Mouse (Mus musculus): Measurements from ENCODE around the gene Ptpn5.

Gene Ptpn5

DNA sequence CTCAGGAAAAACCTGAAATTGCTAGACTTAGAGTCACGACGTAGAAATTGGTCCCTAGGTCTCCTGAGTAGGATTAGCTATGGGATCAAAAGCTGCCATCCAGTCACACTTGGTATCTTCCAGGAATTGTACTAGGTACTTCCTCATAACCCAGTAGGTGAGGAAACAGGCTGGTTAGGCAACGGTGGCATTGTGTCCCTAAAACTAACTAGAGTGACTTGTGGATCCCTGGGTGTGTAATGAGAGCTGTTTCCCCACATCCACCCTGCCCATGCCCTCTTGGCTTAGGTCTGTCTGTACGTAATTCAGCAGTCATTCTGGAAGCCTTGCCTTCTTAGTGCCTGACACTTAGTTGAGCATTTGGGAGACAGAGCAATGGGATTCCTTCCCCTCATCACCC lies 77.2 kb downstream of the Ptpn5 start:
- DNase-seq (ENCODE audit: low spot score in 2 of 2): no peak

DNA sequence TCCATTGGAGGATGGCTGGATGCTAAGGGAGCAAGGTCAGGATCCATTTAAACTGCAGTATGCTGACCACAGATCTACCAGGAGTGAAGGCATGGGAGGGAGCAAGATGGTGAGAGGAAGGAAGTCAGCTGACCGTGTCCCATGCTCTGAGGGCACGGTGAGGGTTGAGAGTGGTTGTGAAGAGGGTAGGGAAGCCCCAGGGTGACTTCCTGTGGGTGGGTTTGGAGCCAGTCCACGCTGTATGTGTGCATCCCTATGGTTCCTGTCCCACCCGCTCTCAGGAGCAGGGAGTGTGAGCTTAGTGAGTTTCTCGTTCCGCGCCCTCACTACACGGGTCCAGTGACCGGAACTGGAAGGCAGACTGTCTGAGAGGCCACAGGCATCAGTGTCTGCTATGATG lies 77.7 kb downstream of the Ptpn5 start:
- no peak for DNase-seq (ENCODE audit: low spot score in 2 of 2)

DNA sequence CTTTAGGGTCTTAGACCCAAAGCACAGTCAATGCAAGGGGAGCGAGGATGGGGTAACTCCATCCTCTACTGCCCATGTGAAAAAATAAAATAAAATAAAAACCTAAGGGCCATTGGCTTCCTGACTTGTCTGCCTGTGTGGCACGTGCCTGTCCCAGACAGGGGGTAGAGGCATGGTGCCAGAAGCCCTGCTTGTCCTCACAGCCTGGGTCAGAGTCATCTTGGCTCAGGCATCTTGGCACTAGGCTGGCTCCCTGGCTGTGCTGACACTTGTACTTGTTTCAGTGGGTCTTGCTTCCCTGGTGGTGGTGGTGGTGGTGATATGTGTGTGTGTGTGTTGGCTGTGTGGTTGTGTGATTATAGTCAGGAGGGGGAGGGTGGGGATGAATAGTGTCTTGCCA lies 78.8 kb downstream of the Ptpn5 start:
- no peak for DNase-seq (ENCODE audit: low spot score in 2 of 2)

DNA sequence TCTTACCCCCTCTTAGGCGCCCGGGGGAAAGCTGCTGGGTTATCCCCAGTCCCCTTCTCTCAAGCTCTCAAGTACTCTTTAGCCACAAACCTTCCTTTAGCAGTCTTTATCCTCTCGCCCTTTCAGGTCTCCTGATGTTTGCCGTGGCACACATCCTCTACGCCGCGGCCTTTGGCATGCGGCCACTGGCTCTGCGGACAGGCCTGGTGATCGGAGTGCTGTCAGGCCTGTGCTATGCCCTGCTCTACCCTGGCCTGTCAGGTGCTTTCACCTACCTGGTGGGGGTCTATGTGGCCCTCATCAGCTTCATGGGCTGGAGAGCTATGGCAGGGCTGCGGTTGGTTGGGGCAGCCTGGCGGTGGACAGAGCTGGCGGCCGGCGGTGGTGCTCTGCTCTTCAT lies 80.2 kb downstream of the Ptpn5 start:
- DNase-seq (ENCODE audit: low spot score in 2 of 2): no peak

DNA sequence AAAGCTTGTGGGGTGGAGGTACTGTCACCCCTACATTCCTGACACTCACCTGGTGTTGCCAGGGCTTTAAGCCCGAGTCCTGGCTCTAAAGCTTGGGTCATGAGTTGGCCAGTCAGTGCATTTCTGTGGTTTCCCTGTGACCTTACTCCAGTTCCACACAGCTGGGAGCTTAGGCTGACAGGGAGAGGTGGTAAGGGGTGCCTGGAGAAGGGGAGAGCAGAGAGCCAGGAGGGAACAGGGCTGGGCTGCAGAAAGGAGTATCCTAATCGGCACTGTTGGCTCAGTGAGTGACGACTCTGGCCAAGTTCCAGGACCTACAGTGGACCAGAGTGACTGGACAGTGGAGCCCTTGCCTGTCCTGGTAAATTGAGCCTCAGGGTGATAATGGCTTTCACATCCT lies 81.2 kb downstream of the Ptpn5 start:
- no peak for DNase-seq (ENCODE audit: low spot score in 2 of 2)

DNA sequence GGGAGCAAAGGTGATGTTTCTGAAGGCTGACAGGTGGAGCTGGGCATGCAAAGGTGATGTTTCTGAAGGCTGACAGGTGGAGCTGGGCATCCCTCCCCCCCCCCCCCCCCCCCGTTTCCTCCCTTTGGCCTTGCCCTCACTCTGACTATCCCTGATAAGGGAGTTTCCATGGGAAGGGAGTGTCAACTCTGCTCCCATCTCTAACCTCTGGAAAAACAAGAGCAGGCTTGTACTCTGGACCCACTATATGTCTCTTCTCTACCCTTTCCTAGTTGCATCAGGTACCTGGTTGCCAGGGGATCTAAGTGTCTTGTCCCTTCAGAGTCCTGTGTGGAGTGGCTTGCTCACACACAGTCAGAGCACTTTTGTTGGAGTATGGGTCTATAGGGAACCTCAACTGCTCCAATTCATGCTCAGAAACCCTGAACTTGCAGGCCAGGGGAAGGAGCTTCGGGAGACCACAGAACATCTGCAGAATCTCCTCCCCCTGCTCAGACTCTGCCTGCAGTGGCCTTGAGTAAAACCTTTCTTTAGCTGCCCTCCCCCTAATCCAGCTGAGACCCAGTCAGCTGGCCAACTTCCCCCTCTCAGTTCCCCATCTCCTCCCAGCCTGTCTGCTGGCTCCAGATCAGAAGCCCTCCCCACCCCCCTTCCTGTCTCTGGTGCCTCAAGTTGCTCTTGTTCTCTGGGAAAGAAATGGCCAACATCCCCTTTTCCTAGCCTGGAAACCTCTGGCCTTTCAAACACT lies 81.9 kb downstream of the Ptpn5 start:
- DNase-seq (ENCODE audit: low spot score in 2 of 2): peak in 1 of 2 experiments; percentile 6

DNA sequence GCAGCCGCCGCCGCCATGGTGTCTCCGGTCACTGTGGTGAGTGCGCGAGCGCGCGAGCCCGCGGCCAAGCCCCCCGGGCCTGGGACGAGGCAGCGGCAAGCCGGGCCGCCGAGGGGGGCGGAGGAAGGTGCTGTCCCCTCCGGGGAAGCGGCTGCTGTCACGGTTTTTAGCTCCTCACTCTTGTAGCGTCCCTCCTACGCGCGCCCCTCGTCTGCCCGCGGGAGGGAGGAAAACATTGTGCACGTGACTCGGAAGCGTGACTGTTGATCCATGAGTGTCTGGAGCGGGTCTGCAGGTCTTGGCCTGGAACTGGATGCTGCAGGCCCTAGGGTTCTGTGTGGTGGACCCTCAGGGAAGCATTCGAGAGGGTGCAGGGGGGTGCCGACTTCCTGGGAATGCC lies 82.7 kb downstream of the Ptpn5 start:
- DNase-seq (ENCODE audit: low spot score in 2 of 2): no peak

DNA sequence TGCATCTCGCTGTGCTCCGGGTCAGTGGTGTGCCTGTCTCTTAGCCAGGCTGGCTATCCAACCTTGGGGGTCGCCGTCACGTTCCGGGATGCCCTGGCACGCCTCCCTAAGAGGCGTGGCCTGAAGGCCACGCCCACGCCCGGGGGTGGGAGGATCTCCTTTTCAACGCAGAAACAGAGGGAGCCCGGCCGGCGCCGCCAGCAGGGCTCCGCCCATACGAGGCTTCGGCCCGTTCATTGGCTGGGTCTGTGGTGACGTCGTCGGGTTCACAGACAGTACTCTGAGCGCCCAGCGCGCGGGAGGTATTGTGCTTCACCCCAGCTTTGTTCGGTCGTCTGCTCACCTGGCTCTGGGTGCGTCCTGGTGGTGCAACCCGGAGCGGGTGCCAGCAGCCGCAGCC lies 83.1 kb downstream of the Ptpn5 start, which contains the start of gene Tmem86a:
Gene Tmem86a (plus strand): TSS at position 236 of the 400 bp plus-strand sequence.
- DNase-seq (ENCODE audit: low spot score in 2 of 2): peak; percentile 96 to 97

DNA sequence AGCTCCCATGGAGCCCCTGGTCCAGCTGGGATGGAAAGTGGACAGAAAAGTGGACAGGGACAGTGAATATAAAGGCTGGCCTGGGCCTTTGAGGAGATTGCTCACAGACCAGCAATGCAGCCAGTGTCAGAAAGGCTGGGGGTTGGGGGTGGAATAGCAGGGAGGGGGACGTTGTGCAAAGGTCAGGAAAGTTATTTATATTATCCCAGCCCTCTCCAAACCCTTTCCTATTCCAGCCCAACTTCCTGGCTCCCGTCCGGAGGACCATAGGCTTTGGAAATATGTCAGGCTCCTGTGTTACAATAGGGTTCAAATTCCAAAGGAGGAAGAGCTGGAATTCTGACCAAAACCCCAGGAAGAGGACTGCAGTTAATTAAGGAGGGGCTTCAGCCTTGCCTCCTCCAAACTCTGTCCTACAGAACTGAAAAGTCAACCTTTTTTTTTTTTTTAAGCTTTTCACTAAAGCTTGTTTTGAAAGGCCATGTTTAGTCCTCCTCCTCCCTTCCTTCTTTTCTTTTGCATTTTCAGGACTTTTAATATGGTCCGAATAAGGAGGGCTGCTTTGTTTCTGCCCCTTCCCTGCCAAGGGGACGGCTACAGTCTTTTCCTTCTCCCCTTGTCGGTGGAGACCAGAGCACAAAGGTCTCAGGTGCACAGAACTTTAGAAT lies 90.5 kb downstream of the Ptpn5 start:
- DNase-seq (ENCODE audit: low spot score in 2 of 2): no peak

DNA sequence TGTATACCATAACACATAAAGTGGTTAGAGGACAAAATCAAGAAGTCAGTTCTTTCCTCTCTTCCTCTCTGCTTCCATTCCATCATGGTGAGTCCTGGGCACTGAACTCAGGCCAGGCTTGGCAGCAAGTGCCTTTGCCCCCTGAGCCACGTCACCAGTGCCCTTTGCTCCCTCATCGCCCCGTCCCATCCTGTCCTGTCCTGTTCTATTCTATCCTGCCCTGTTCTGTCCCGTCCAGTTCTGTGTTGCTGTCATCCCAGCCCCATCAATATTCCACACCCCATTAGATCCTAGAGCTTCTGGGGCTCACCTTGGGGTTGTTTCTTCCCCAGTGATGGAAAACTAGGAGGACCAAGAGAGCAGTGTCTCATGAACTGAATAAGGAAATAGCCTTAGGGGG lies 91.4 kb downstream of the Ptpn5 start:
- DNase-seq (ENCODE audit: low spot score in 2 of 2): no peak

DNA sequence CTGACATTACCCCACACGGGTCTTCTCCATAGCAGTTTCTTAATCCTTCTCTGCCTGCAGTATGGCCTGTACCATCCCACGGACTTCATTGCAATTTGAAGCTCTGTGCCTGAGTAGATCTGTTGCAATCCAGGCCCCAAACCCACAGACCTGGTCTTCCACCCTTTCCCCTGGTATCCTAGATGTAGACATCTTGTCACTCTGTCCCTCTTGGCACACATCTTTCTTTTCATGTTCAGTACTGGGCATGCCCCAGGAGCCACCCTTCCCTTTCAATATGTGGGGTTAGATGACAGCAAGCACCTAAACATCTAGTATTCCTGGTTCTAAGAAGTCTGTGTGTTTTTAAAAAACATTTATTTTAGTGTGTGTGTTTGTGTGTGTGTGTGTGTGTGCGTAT lies 91.8 kb downstream of the Ptpn5 start:
- no peak for DNase-seq (ENCODE audit: low spot score in 2 of 2)

DNA sequence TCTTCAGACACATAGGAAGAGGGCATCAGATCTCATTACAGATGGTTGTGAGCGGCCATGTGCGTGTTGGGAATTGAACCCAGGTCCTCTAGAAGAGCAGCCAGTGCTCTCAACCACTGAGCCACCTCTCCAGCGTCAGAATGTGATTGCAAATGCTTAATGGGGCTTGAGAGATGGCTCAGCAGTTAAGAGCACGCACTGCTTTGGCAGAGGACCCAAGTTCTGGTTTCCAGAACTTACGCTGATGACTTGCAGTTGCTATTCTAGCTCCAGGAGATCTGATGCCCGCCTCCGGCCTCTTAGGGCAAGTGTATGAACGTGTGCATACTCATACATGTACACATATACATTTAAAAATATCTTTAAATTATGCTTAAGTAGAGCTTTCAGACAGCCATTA lies 98.1 kb downstream of the Ptpn5 start:
- DNase-seq (ENCODE audit: low spot score in 2 of 2): no peak

DNA sequence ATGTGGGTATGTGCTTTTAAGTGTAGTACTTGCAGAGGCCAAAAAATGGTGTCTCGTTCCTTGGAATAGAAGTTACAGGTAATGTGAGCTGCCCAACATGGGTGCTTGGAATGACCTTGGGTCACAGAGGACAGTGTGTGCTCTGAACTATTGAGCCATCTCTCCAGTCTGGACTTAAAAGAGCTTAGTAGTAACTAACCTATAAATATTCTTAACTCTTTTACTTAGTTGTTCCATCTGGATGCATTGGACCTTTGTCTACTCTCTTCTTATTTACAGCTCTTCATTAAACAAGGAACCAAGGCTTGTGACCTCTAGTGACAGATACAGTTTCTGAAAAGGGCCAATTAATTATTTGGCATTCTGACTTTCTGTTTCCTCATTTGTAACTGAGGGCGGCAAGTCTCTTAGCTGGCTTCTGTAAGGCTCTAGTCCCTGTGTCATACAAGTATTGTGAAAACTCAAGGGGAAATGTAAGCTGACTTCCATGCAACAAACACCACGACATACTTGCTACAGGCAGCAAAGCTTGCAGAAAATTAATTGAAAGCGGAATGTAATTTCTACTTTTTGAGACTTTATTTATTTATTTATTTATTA lies 98.6 kb downstream of the Ptpn5 start:
- no peak for DNase-seq (ENCODE audit: low spot score in 2 of 2)

DNA sequence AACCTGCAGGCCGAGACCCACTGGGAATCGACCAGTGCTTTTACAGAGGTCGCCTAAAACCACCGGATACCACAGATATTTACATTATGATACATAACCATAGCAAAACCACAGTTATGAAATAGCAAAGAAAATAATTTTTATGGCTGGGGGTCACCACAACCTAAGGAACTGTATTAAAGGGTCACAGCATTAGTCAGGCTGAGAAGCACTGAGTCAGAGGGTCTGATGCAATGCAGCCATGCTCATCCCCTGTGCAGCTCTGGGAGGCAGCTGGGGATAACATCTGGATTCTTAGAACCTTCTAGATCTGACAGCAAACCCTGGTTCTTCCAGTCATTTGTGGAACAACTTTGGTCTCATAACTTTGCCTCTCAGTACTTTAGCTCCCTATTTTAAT lies 102.1 kb downstream of the Ptpn5 start:
- no peak for DNase-seq (ENCODE audit: low spot score in 2 of 2)

DNA sequence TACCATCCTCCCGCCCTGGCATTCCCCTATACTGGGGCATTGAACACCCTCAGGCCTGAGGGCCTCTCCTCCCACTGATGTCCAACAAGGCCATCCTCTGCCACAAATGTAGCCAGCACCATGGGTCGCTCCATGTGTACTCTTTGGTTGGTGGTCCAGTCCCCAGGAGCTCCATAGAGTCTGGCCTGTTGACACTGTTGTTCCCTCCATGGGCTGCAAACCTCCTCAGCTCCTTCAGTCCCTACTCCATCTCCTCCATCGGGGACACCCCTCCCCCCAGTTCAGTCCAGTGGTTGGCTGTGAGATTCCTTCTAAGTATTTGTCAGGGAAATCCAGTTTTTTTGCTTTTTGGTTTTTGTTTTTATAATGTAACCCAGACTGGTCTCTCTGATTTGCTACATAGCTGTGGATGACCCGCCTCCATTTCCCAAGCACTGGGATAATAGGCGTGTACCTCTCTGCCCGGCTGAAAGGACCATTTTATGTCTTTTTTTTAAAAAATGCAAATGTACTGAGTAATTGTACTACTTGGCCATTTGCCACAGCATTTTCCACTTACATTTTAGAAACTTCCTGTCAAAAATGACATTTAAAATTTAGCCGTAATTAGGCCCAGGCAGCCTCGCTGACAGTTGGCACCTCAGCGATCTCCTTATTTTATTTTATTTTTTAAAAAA lies 102.8 kb downstream of the Ptpn5 start:
- DNase-seq (ENCODE audit: low spot score in 2 of 2): no peak

Data from thymus, postnatal 10 days (tissue).